Mouse (Mus musculus): ENCODE measurements around the gene Mpdz. TPM values are rescaled to one million over a fixed set of nuclear protein-coding genes. Genes with fewer than 3 reads are reported as not detected.

The Mpdz gene
- 47.0 and 50.2 TPM in 2 replicates for polyA plus RNA-seq (2016; fragmentation: Nextera tagmentation; extraction: Ambion mirVana)

DNA sequence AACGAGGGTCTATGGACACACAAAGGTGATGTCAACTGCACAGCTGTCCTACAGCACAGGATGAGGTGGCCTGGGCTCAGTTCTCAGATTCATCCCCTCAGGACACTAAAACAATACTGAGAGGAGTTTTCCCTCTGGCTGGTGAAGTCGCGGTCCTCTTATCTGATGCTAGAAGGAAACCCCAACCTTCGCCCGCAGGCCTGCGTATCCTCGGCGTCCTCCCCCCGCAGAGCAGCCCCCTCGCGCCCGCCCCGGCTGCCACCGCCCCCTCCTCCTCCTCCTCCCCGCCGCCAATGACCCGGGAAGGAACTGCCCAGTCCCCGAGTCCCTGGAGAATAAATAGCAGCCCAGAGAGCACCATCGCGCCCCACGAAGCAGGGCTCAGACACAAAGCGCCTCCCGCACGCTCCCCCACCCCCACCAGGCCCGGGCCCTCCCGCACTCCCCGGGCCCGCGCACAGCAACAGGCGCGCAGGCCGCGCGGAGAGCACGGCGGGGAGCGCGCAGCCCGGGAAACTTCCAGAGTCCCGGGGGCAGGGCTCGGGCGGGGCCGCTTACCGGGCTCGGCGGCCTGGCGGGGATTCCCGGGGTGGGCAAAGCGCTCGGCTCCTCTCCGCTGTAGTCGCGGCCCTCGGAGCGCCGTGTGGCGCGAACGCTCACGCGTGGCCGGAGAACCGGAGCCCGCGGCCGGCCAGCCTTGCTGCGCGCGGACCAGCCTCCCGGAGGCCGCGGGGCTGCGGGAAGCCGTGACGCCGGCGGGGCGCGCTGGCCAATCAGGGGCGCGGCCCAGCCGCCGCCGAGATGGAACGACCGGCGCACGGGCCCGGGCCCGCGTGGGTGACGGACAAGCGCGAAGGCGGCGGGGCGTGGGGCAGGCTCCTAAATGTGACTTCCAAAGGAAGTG lies at the start of gene Mpdz:
Gene Mpdz (minus strand): TSS at position 738 of the 904 bp plus-strand sequence.
- Histone ChIP-seq H3K27ac (peak within 1 kb of the TSS; percentile 91), H3K4me1 (replicated peaks) (peaks cover 3% of the 10 kb centered on the region), H3K27me3 (0 out of 2 replicates have a peak, but pooled peaks cover 3% of the 10 kb centered on the region), H3K9ac (replicated peaks) (peak within 1 kb of the TSS; percentile 98), H3K36me3 (no peaks in the 10 kb centered on the region), H3K4me3 (replicated peaks) (peak within 1 kb of the TSS; percentile 87), H3K9me3 (no peaks in the 10 kb centered on the region), H3K4me2 (peak within 1 kb of the TSS; percentile 67)
- ATAC-seq (ENCODE audit: insufficient number of reproducible peaks, insufficient read depth, low FRiP score, low TSS enrichment, low read depth), result peak; percentile 90
- 1% methylated on average over 97 of the region's 97 CpGs for WGBS

DNA sequence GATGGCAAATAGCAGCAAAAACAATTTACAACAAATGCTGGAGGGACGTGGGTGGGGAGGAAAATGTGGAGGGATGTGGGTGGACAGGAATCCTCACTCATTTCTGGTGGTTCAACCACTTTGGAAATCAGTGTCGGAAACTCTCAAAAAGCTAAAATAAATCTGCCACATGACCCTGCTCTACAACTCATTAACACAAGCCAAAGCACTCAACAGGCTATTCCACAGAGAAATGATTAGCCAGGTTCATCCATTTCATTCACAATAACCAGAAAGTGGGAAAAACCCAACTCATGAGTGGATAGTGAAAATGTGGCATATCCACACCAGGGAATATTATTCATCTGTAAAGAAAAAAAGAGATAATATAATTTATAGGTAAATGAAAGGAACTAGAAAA lies 47.9 kb upstream of the Mpdz start:
- WGBS, result 85% methylated on average over 2 of the region's 2 CpGs
- H3K36me3 ChIP-seq, result no peaks in the 10 kb centered on the region
- H3K4me1 ChIP-seq (replicated peaks), result no peaks in the 10 kb centered on the region
- H3K4me2 ChIP-seq, result no peak overlapping the region
- H3K27ac ChIP-seq, result no peak overlapping the region
- no peaks in the 10 kb centered on the region for H3K9me3 ChIP-seq
- H3K9ac ChIP-seq (replicated peaks), result no peak overlapping the region
- H3K4me3 ChIP-seq (replicated peaks), result no peak overlapping the region
- no peak for ATAC-seq (ENCODE audit: insufficient number of reproducible peaks, insufficient read depth, low FRiP score, low TSS enrichment, low read depth)
- H3K27me3 ChIP-seq, result no peaks in the 10 kb centered on the region

DNA sequence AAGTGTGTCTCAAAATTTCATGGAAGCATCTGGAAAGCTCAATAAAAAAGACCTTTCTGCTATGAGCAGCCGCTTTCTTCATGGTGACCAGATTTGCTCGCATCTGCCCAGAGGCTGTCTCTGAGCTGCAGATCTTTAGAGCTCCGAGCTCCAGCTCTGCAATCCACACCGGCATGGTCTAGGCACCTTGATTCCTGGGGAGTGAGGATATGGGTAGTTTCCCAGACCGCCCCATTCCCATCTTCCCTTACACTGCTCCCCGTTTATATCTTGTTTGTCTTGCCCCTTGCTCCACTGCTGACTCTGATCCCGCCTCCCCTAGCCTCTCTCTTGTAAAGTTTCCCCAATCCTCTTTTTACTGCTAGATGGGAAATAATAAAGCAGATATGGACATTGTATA lies 42.0 kb upstream of the Mpdz start:
- Histone ChIP-seq H3K36me3 (no peaks in the 10 kb centered on the region), H3K4me1 (replicated peaks) (peaks cover 9% of the 10 kb centered on the region), H3K9me3 (no peaks in the 10 kb centered on the region), H3K27me3 (no peaks in the 10 kb centered on the region), H3K4me2 (no peak overlapping the region), H3K9ac (replicated peaks) (no peak overlapping the region), H3K27ac (no peak overlapping the region), H3K4me3 (replicated peaks) (no peak overlapping the region)
- 61% methylated on average over 7 of the region's 7 CpGs for WGBS
- no peak for ATAC-seq (ENCODE audit: insufficient number of reproducible peaks, insufficient read depth, low FRiP score, low TSS enrichment, low read depth)

DNA sequence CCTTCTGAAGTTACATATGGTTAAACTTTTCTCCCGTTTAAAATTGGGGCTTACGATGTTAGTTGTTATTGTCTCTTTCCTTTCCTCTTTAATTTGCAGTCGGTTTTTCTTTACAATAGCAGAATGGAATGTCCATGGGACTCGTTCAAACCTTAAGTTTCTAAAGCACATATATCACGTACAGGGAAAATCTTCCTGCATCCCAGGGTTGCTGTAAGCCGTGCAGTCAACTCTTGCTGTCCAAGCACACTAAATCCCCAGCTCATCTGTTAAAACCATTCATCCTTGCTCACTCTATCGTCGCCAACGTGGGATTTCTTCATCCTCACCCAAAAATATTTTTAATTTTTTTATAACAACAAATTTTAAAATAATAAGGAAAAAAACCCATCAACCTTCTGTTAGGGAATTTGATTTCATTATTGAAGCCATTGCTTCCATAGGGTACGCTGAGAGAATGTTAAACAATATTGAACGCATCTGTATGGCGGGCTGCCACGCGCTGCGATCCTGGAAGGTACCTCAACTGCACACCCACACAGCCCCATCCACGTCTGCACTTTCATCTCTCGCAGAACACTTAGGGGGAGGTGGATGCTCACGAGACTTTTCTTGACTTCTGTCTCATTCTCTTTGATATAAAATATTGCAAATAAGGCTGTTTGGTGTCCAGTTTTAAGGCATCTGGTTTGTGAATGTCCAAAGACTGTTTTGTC lies 41.4 kb upstream of the Mpdz start:
- ATAC-seq (ENCODE audit: insufficient number of reproducible peaks, insufficient read depth, low FRiP score, low TSS enrichment, low read depth), result no peak
- no peak overlapping the region for H3K9ac ChIP-seq (replicated peaks)
- no peak overlapping the region for H3K4me2 ChIP-seq
- no peaks in the 10 kb centered on the region for H3K36me3 ChIP-seq
- H3K9me3 ChIP-seq, result no peaks in the 10 kb centered on the region
- peaks cover 9% of the 10 kb centered on the region for H3K4me1 ChIP-seq (replicated peaks)
- H3K27me3 ChIP-seq, result no peaks in the 10 kb centered on the region
- H3K27ac ChIP-seq, result no peak overlapping the region
- H3K4me3 ChIP-seq (replicated peaks), result no peak overlapping the region
- 62% methylated on average over 18 of the region's 18 CpGs for WGBS

DNA sequence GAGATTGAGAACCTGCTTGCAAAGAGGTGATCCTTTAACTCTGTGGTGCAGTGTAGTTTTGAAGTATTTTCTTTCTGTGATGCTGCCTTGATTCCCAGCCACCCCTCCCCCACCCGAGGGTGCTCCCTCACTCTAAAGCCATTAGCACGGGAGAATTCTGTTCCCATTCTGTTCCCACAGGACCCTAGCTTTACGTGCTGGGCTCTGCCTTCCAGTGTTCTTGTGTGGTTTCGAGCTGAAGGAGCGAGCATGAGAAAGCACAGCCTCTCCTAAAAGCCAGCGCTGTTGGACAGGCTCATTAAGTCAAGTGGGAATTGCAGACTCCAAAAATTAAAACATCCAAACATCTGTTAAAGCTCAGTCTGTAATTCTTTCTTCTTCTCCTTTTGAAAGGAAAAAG lies 40.5 kb upstream of the Mpdz start:
- H3K9ac ChIP-seq (replicated peaks), result no peak overlapping the region
- no peak overlapping the region for H3K27ac ChIP-seq
- H3K9me3 ChIP-seq, result no peaks in the 10 kb centered on the region
- peaks cover 9% of the 10 kb centered on the region for H3K4me1 ChIP-seq (replicated peaks)
- H3K4me3 ChIP-seq (replicated peaks), result no peak overlapping the region
- no peaks in the 10 kb centered on the region for H3K36me3 ChIP-seq
- 12% methylated on average over 6 of the region's 6 CpGs for WGBS
- no peaks in the 10 kb centered on the region for H3K27me3 ChIP-seq
- no peak for ATAC-seq (ENCODE audit: insufficient number of reproducible peaks, insufficient read depth, low FRiP score, low TSS enrichment, low read depth)
- H3K4me2 ChIP-seq, result peak overlapping the region; percentile 21; the same call in 1 of the 2 replicates

DNA sequence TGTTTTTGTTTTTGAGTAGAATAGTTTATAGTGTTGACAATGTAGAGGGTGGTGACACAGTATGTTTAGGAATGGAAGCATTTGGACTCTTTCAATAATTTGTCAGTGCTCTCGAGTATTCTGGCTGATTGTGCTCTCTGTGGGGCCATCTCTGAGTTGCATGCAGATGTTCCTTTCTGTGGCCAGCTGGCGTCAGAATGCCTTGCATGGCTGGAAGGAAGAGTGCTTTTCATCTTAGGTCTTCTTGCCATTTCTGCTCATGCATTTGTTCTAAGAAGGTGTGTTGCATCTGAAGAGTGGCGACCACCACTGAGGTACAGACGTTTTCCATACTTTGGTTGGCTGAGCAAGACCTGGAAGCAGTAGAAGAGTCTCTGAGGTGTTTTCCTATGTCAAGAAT lies 24.2 kb upstream of the Mpdz start:
- WGBS, result 88% methylated on average over 4 of the region's 4 CpGs

DNA sequence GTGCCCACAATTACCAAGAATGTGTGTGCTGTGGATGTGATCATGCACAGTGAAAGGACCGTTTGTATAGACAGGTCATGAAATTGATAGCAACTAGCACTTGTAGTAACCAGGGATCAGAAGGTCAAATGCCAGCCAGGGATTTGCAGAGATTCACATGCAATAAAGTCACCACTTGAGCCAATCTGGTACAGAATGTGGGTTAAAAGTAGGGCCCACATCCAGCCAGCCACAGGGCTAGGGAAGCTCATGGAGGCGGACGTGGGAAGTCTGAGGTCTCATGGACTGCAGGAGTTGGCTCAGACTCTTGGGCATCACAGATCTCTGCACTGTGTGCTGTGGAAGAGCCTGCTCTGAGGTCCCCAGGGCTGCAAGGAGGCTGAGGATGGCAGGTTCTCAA lies 22.6 kb upstream of the Mpdz start:
- Histone ChIP-seq H3K4me3 (replicated peaks) (no peak overlapping the region), H3K4me2 (no peak overlapping the region), H3K27ac (no peak overlapping the region), H3K27me3 (no peaks in the 10 kb centered on the region), H3K36me3 (no peaks in the 10 kb centered on the region), H3K9ac (replicated peaks) (no peak overlapping the region), H3K4me1 (replicated peaks) (no peaks in the 10 kb centered on the region), H3K9me3 (no peaks in the 10 kb centered on the region)
- ATAC-seq (ENCODE audit: insufficient number of reproducible peaks, insufficient read depth, low FRiP score, low TSS enrichment, low read depth), result no peak
- WGBS, result 81% methylated on average over 3 of the region's 3 CpGs

More for the DNA sequence above, 24.2 kb upstream of the Mpdz start:
- H3K27ac ChIP-seq, result no peak overlapping the region
- H3K4me2 ChIP-seq, result no peak overlapping the region
- no peak for ATAC-seq (ENCODE audit: insufficient number of reproducible peaks, insufficient read depth, low FRiP score, low TSS enrichment, low read depth)
- no peaks in the 10 kb centered on the region for H3K36me3 ChIP-seq
- no peaks in the 10 kb centered on the region for H3K9me3 ChIP-seq
- no peak overlapping the region for H3K4me3 ChIP-seq (replicated peaks)
- H3K9ac ChIP-seq (replicated peaks), result no peak overlapping the region
- no peaks in the 10 kb centered on the region for H3K27me3 ChIP-seq
- H3K4me1 ChIP-seq (replicated peaks), result no peaks in the 10 kb centered on the region

DNA sequence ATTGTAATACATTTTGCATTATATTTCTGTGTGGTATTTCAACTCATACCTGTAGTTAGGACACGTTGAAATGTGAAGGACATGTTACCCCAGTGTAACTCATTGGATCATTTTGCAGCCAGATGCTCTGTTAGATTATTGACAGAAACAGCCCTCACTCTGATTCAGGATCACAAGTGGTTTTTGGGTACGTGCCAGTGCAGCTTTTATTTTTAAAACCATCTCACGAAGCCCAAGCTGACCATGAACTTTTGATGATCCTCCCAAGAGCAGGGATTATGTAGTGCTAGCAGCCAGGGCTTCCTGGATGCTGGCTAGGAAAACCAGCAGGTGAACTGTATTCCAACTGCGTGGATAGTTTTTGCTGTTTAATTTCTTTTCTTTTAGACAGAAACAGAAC lies 19.6 kb upstream of the Mpdz start:
- 71% methylated on average over 4 of the region's 4 CpGs for WGBS
- Histone ChIP-seq H3K27me3 (no peaks in the 10 kb centered on the region), H3K9me3 (no peaks in the 10 kb centered on the region), H3K27ac (no peak overlapping the region), H3K36me3 (no peaks in the 10 kb centered on the region), H3K4me3 (replicated peaks) (no peak overlapping the region), H3K4me2 (no peak overlapping the region), H3K9ac (replicated peaks) (no peak overlapping the region), H3K4me1 (replicated peaks) (no peaks in the 10 kb centered on the region)
- no peak for ATAC-seq (ENCODE audit: insufficient number of reproducible peaks, insufficient read depth, low FRiP score, low TSS enrichment, low read depth)

DNA sequence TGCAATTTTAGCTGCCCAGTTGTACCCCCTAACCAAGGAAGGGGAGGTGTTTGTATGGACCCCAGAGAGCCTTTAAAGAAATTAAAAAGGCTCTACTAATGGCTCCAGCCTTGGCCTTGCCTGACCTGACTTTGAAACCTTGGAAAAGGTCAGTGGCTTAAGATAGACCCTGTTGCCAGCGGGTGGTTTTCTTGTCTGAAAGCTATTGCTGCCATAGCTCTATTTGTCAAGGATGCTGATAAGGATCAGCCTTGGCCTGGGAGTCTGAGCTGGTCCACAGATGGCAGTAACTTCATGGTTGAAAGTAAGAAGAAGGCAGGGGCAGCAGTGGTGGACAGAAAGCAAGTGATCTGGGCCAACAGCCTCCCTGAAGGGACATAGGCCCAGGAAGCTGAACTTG lies 16.3 kb upstream of the Mpdz start:
- H3K4me3 ChIP-seq (replicated peaks), result no peak overlapping the region
- ATAC-seq (ENCODE audit: insufficient number of reproducible peaks, insufficient read depth, low FRiP score, low TSS enrichment, low read depth), result no peak
- 71% methylated on average over 1 of the region's 1 CpGs for WGBS

DNA sequence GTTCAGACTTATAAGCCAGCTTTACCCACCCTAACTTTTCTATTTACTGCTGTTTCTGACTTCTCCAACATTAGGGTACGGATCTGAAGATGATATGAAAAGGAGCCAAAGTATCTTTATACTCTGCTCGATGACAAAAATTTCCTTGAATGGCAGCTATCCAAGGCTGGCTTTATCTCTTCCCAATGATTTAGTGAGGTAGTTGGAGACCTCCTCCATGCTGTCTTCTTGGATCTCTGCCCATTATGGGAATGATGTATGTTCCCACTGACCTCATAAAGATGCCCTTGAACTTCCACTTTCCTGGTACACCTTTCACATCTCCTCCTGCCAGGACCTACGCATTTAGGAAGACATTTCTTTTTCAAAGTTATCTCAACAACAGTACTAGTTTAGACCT lies 11.2 kb upstream of the Mpdz start:
- Histone ChIP-seq H3K9me3 (no peaks in the 10 kb centered on the region), H3K27me3 (no peaks in the 10 kb centered on the region), H3K36me3 (no peaks in the 10 kb centered on the region), H3K9ac (replicated peaks) (no peak overlapping the region), H3K27ac (no peak overlapping the region), H3K4me2 (no peak overlapping the region), H3K4me1 (replicated peaks) (no peaks in the 10 kb centered on the region), H3K4me3 (replicated peaks) (no peak overlapping the region)
- 88% methylated on average over 3 of the region's 3 CpGs for WGBS
- ATAC-seq (ENCODE audit: insufficient number of reproducible peaks, insufficient read depth, low FRiP score, low TSS enrichment, low read depth), result no peak

More for the DNA sequence above, 16.3 kb upstream of the Mpdz start:
- H3K4me1 ChIP-seq (replicated peaks), result no peaks in the 10 kb centered on the region
- H3K36me3 ChIP-seq, result no peaks in the 10 kb centered on the region
- no peak overlapping the region for H3K27ac ChIP-seq
- H3K27me3 ChIP-seq, result no peaks in the 10 kb centered on the region
- no peak overlapping the region for H3K9ac ChIP-seq (replicated peaks)
- no peaks in the 10 kb centered on the region for H3K9me3 ChIP-seq
- H3K4me2 ChIP-seq, result no peak overlapping the region

DNA sequence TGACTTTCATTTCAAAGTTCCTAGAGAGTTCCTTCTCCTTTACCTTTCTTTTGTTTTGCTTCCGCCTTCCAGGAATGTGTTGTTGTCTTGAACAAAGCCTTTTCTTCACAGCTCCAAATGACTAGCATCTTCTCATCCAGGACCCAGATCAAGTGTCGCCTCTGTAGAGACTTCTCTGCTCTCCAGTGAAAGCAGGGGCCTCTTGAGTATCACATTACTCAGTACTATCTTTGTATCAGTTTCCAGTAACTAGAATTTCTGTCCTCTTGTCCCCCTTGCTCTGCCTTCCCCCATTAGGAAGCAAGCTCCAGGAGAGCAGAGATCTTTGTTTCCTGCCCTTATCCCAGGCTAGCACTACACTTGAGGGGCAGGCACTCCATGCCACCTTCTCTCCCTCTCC lies 9.6 kb upstream of the Mpdz start:
- 46% methylated on average over 2 of the region's 2 CpGs for WGBS
- Histone ChIP-seq H3K27me3 (no peaks in the 10 kb centered on the region), H3K4me1 (replicated peaks) (no peaks in the 10 kb centered on the region), H3K4me3 (replicated peaks) (no peak overlapping the region), H3K4me2 (no peak overlapping the region), H3K9ac (replicated peaks) (no peak overlapping the region), H3K9me3 (no peaks in the 10 kb centered on the region), H3K27ac (no peak overlapping the region), H3K36me3 (no peaks in the 10 kb centered on the region)
- ATAC-seq (ENCODE audit: insufficient number of reproducible peaks, insufficient read depth, low FRiP score, low TSS enrichment, low read depth), result no peak

All from limb, embryonic 12.5 days (tissue).